Comparison of ENCODE assay signal across 8 mouse cellular contexts in genomic region chr19:53193964-53194582, GRCm38 (mm10). TPM values are rescaled to one million over a fixed set of nuclear protein-coding genes. Genes with fewer than 3 reads are reported as not detected.
A peak's percentile ranks its signal among the peaks of the same experiment; 100 is the strongest.
DNase-seq lines count a peak whose midpoint lies in the region; ATAC-seq and TF ChIP-seq lines count a peak whose summit lies in the region.

No protein-coding gene starts in this region.

- H3K4me1 ChIP-seq in forebrain, embryonic 13.5 days, result peaks cover 16% of the 10 kb centered on the region
- H3K4me1 ChIP-seq in forebrain, embryonic 11.5 days (replicated peaks; ENCODE audit: control insufficient read depth, insufficient read depth, low read length), result peaks cover 3% of the 10 kb centered on the region; the same call in 1 of the 2 replicates
- H3K4me1 ChIP-seq in MEL (ENCODE audit: control insufficient read depth in 1 of 2, insufficient read depth in 2 of 2, low read length in 2 of 2), result peaks cover 41 to 45% of the 10 kb centered on the region in 2 experiments
- H3K4me1 ChIP-seq in heart, embryonic 12.5 days (replicated peaks), result peaks cover 74% of the 10 kb centered on the region
- H3K4me1 ChIP-seq in stomach, postnatal 0 days (replicated peaks; ENCODE audit: control insufficient read depth, insufficient read depth), result 0 out of 2 replicates have a peak, but pooled peaks cover 2% of the 10 kb centered on the region

- no peak for DNase-seq in forebrain, embryonic 11.5 days (ENCODE audit: low spot score)
- peak; percentile 96 for DNase-seq in MEL (ENCODE audit: low read depth, low spot score)
- peak; percentile 54 for DNase-seq in lung, postnatal 14 days
- DNase-seq in stomach, postnatal 0 days (ENCODE audit: low spot score), result peak; percentile 53
- DNase-seq in layer of hippocampus, adult 9-10 months (ENCODE audit: low spot score), result no peak
- no peak for DNase-seq in ovary, postnatal 36 days (ENCODE audit: low spot score)

- TF ChIP-seq EP300 in MEL (IDR thresholded peaks at IDR 0.05; ENCODE audit: low read depth in 1 of 2, low read length in 2 of 2), result peak; percentile 73 to 77; a peak in 3 of 4 replicates
- TF ChIP-seq EP300 in stomach, postnatal 0 days (optimal IDR thresholded peaks at IDR 0.05), result no peak

- TF ChIP-seq POLR2A in MEL (IDR thresholded peaks at IDR 0.05; ENCODE audit: control insufficient read depth in 1 of 2, insufficient read depth in 1 of 2, low read depth in 1 of 2, low read length in 2 of 2, poor library complexity in 1 of 2), result peak in 1 of 2 experiments; percentile 85; a peak in 2 of 4 replicates

- H3K36me3 ChIP-seq in forebrain, embryonic 13.5 days (ENCODE audit: poor library complexity, severe bottlenecking), result no peaks in the 10 kb centered on the region
- no peaks in the 10 kb centered on the region for H3K36me3 ChIP-seq in forebrain, embryonic 11.5 days (ENCODE audit: control insufficient read depth, insufficient read depth, low read length)
- H3K36me3 ChIP-seq in MEL (ENCODE audit: control insufficient read depth in 1 of 2, insufficient read depth in 2 of 2, low read length in 2 of 2), result peaks cover 0 to 52% of the 10 kb centered on the region in 2 experiments; a peak in 2 of 4 replicates
- peaks cover 8% of the 10 kb centered on the region for H3K36me3 ChIP-seq in heart, embryonic 12.5 days
- H3K36me3 ChIP-seq in stomach, postnatal 0 days (ENCODE audit: control insufficient read depth, insufficient read depth, low read length), result no peaks in the 10 kb centered on the region

- H3K79me2 ChIP-seq in MEL (ENCODE audit: control insufficient read depth, insufficient read depth, low read length, poor library complexity), result peaks cover 26% of the 10 kb centered on the region

- ATAC-seq in forebrain, embryonic 13.5 days, result no peak
- no peak for ATAC-seq in forebrain, embryonic 11.5 days (replicated peaks; ENCODE audit: low FRiP score)
- ATAC-seq in heart, embryonic 12.5 days (ENCODE audit: insufficient number of reproducible peaks, low FRiP score), result 0 out of 2 replicates have a peak, but pooled peaks have one; percentile 53
- peak; percentile 82 for ATAC-seq in stomach, postnatal 0 days (ENCODE audit: low FRiP score, low TSS enrichment)

- no peak overlapping the region for H3K27ac ChIP-seq in forebrain, embryonic 13.5 days
- H3K27ac ChIP-seq in forebrain, embryonic 11.5 days (ENCODE audit: low read depth, low read length), result no peak overlapping the region
- H3K27ac ChIP-seq in MEL (ENCODE audit: control insufficient read depth, low read depth, low read length), result peak overlapping the region; percentile 98
- H3K27ac ChIP-seq in heart, embryonic 12.5 days (ENCODE audit: poor library complexity, severe bottlenecking), result peak overlapping the region; percentile 78
- H3K27ac ChIP-seq in stomach, postnatal 0 days (replicated peaks), result peak overlapping the region; percentile 76

- H3K4me3 ChIP-seq in forebrain, embryonic 13.5 days, result no peak overlapping the region
- H3K4me3 ChIP-seq in forebrain, embryonic 11.5 days (ENCODE audit: low read depth, low read length), result no peak overlapping the region
- H3K4me3 ChIP-seq in MEL (ENCODE audit: control insufficient read depth in 1 of 2, insufficient read depth in 1 of 2, low read depth in 2 of 2, low read length in 2 of 2), result peak overlapping the region; percentile 71 to 82
- no peak overlapping the region for H3K4me3 ChIP-seq in heart, embryonic 12.5 days
- no peak overlapping the region for H3K4me3 ChIP-seq in stomach, postnatal 0 days (ENCODE audit: low read depth, low read length)

- H3K9me3 ChIP-seq in forebrain, embryonic 13.5 days (replicated peaks), result no peaks in the 10 kb centered on the region
- no peaks in the 10 kb centered on the region for H3K9me3 ChIP-seq in forebrain, embryonic 11.5 days (ENCODE audit: control insufficient read depth, low read length)
- no peaks in the 10 kb centered on the region for H3K9me3 ChIP-seq in MEL (replicated peaks; ENCODE audit: insufficient read depth, low read length)
- H3K9me3 ChIP-seq in heart, embryonic 12.5 days (replicated peaks), result no peaks in the 10 kb centered on the region
- H3K9me3 ChIP-seq in stomach, postnatal 0 days (ENCODE audit: control insufficient read depth, low read length), result no peaks in the 10 kb centered on the region

- TF ChIP-seq CTCF in MEL (IDR thresholded peaks at IDR 0.05 in 2 of 3, conservative IDR thresholded peaks at IDR 0.05 in 1 of 3; ENCODE audit: control insufficient read depth in 1 of 3, insufficient read depth in 1 of 3, low read depth in 2 of 3, low read length in 3 of 3, poor library complexity in 1 of 3, severe bottlenecking in 1 of 3), result no peak
- TF ChIP-seq CTCF in stomach, postnatal 0 days (IDR thresholded peaks at IDR 0.05; ENCODE audit: low read depth), result no peak

- H3K27me3 ChIP-seq in forebrain, embryonic 13.5 days, result no peaks in the 10 kb centered on the region
- H3K27me3 ChIP-seq in forebrain, embryonic 11.5 days (ENCODE audit: control insufficient read depth, insufficient read depth, low read length), result no peaks in the 10 kb centered on the region
- H3K27me3 ChIP-seq in MEL (ENCODE audit: control insufficient read depth in 1 of 2, insufficient read depth in 2 of 2, low read length in 2 of 2), result no peaks in the 10 kb centered on the region
- no peaks in the 10 kb centered on the region for H3K27me3 ChIP-seq in heart, embryonic 12.5 days (replicated peaks)
- no peaks in the 10 kb centered on the region for H3K27me3 ChIP-seq in stomach, postnatal 0 days (ENCODE audit: control insufficient read depth, insufficient read depth, low read length)

- H3K4me2 ChIP-seq in forebrain, embryonic 13.5 days, result peak overlapping the region; percentile 6; the same call in 1 of the 2 replicates
- H3K4me2 ChIP-seq in forebrain, embryonic 11.5 days (ENCODE audit: low read depth, low read length, severe bottlenecking), result no peak overlapping the region
- H3K4me2 ChIP-seq in heart, embryonic 12.5 days, result peak overlapping the region; percentile 52
- H3K4me2 ChIP-seq in stomach, postnatal 0 days (replicated peaks; ENCODE audit: low read depth), result peak overlapping the region; percentile 18; the same call in 1 of the 2 replicates

- no peak for TF ChIP-seq RAD21 in MEL (IDR thresholded peaks at IDR 0.05; ENCODE audit: low read depth, low read length)

- WGBS in forebrain, embryonic 13.5 days, result 55% methylated on average over 11 of the region's 11 CpGs
- WGBS in forebrain, embryonic 11.5 days, result 72% methylated on average over 11 of the region's 11 CpGs
- 44% methylated on average over 11 of the region's 11 CpGs for WGBS in heart, embryonic 12.5 days
- 50% methylated on average over 11 of the region's 11 CpGs for WGBS in stomach, postnatal 0 days

- no peak overlapping the region for H3K9ac ChIP-seq in forebrain, embryonic 13.5 days
- H3K9ac ChIP-seq in forebrain, embryonic 11.5 days (ENCODE audit: low read length), result no peak overlapping the region
- H3K9ac ChIP-seq in MEL (ENCODE audit: control insufficient read depth, low read depth, low read length, poor library complexity, severe bottlenecking), result peak overlapping the region; percentile 81
- H3K9ac ChIP-seq in heart, embryonic 12.5 days, result peak overlapping the region; percentile 50; the same call in 1 of the 2 replicates
- H3K9ac ChIP-seq in stomach, postnatal 0 days (ENCODE audit: low read length), result no peak overlapping the region

TF ChIP-seq in MEL, 35 proteins besides CTCF, POLR2A, EP300 and RAD21 (continues in another document):
- TF ChIP-seq SMC3 (IDR thresholded peaks at IDR 0.05; ENCODE audit: low read depth, low read length) (no peak; the same call in 1 of the 2 replicates), GATA1 (IDR thresholded peaks at IDR 0.05; ENCODE audit: low read depth, low read length) (peak; percentile 44; the same call in 1 of the 2 replicates), UBTF (IDR thresholded peaks at IDR 0.05; ENCODE audit: borderline replicate concordance, insufficient read depth, low read depth, low read length) (no peak), TBP (IDR thresholded peaks at IDR 0.05; ENCODE audit: low read depth, low read length) (peak; percentile 93), ELF1 (IDR thresholded peaks at IDR 0.05; ENCODE audit: low read depth, low read length) (no peak), MXI1 (IDR thresholded peaks at IDR 0.05; ENCODE audit: low read depth, low read length) (peak; percentile 82), USF2 (IDR thresholded peaks at IDR 0.05; ENCODE audit: borderline replicate concordance in 1 of 2, insufficient read depth in 1 of 2, low read depth in 1 of 2, low read length in 2 of 2) (no peak), SIN3A (IDR thresholded peaks at IDR 0.05; ENCODE audit: low read length) (peak; percentile 96; the same call in 1 of the 2 replicates), NRF1 (IDR thresholded peaks at IDR 0.05; ENCODE audit: insufficient read depth, low read depth, low read length, poor library complexity, severe bottlenecking) (0 out of 2 replicates have a peak, but pooled peaks have one; percentile 21), MEF2A (IDR thresholded peaks at IDR 0.05; ENCODE audit: extremely low read depth, insufficient replicate concordance, low read depth, low read length, poor library complexity, severe bottlenecking) (peak; percentile 95; the same call in 1 of the 2 replicates), MYC (IDR thresholded peaks at IDR 0.05; ENCODE audit: low read depth, low read length) (peak; percentile 77; the same call in 1 of the 2 replicates), HCFC1 (IDR thresholded peaks at IDR 0.05; ENCODE audit: low read depth, low read length) (no peak; the same call in 1 of the 2 replicates), RCOR1 (IDR thresholded peaks at IDR 0.05; ENCODE audit: low read depth, low read length) (peak; percentile 3; the same call in 1 of the 2 replicates), MAZ (IDR thresholded peaks at IDR 0.05; ENCODE audit: low read depth, low read length) (no peak; the same call in 1 of the 2 replicates), NELFE (IDR thresholded peaks at IDR 0.05; ENCODE audit: low read depth, low read length) (no peak), ZC3H11A (IDR thresholded peaks at IDR 0.05; ENCODE audit: low read depth, low read length) (no peak; the same call in 1 of the 2 replicates), CHD2 (IDR thresholded peaks at IDR 0.05; ENCODE audit: low read length) (no peak), ZKSCAN1 (IDR thresholded peaks at IDR 0.05; ENCODE audit: low read depth, low read length) (no peak), TCF12 (IDR thresholded peaks at IDR 0.05; ENCODE audit: low read depth, low read length) (peak; percentile 72)

RNA-seq across cellular contexts. Expression of gene Add3, which starts 53.8 kb away (rescaled TPM):
- 34.2 and 34.5 TPM in 2 replicates for polyA plus RNA-seq in forebrain, embryonic 13.5 days (2015; fragmentation: Nextera tagmentation; extraction: Ambion mirVana)
- 59.3 and 61.5 TPM in 2 replicates for polyA plus RNA-seq in forebrain, embryonic 11.5 days (2014; fragmentation: Nextera tagmentation; extraction: Ambion mirVana)
- 14.0 and 33.0 TPM in 2 replicates for total RNA-seq in MEL (2012; rRNA removed)
- polyA plus RNA-seq in MEL (2012; ENCODE audit: insufficient read depth in 1 of 2, insufficient read length in 2 of 2, low read depth in 1 of 2, low replicate concordance in 2 of 2, missing spikeins in 1 of 2), result 10 to 100 TPM in 1 of 2 experiments, not detected in 1; 52.9 TPM
- 154 and 157 TPM in 2 replicates for polyA plus RNA-seq in heart, embryonic 12.5 days (2016; fragmentation: Nextera tagmentation; extraction: Ambion mirVana)
- polyA plus RNA-seq in stomach, postnatal 0 days (2015; fragmentation: Nextera tagmentation; extraction: Ambion mirVana), result 48.2 and 52.4 TPM in 2 replicates

Comparison
In these comparisons a context has a peak if more than half of its experiments do, and no peak if none do; other contexts are left out.
1. ATAC-seq: peak in heart, embryonic 12.5 days (single experiment) and stomach, postnatal 0 days (single experiment); none in forebrain, embryonic 13.5 days (single experiment) and forebrain, embryonic 11.5 days (single experiment).
2. H3K27ac ChIP-seq: peak in MEL (single experiment), heart, embryonic 12.5 days (single experiment) and stomach, postnatal 0 days (single experiment); none in forebrain, embryonic 13.5 days (single experiment) and forebrain, embryonic 11.5 days (single experiment).
3. H3K4me3 ChIP-seq: peak in MEL (2 of 2); none in forebrain, embryonic 13.5 days (single experiment), forebrain, embryonic 11.5 days (single experiment), heart, embryonic 12.5 days (single experiment) and stomach, postnatal 0 days (single experiment).
4. H3K9ac ChIP-seq: peak in MEL (single experiment) and heart, embryonic 12.5 days (single experiment); none in forebrain, embryonic 13.5 days (single experiment), forebrain, embryonic 11.5 days (single experiment) and stomach, postnatal 0 days (single experiment).
5. DNase-seq: peak in MEL (single experiment), lung, postnatal 14 days (single experiment) and stomach, postnatal 0 days (single experiment); none in forebrain, embryonic 11.5 days (single experiment), layer of hippocampus, adult 9-10 months (single experiment) and ovary, postnatal 36 days (single experiment).